Mouse (Mus musculus) MEL-GATA-1-ER (cell line): ENCODE results near the gene Spop.

Experiments used
- DNase-seq: peaks from one replicate; pipeline ENCODE4 v3.0.0-alpha.2; 2012; ENCODE audit warnings: low read depth; ENCODE audit errors: extremely low read depth

The Spop gene

DNA sequence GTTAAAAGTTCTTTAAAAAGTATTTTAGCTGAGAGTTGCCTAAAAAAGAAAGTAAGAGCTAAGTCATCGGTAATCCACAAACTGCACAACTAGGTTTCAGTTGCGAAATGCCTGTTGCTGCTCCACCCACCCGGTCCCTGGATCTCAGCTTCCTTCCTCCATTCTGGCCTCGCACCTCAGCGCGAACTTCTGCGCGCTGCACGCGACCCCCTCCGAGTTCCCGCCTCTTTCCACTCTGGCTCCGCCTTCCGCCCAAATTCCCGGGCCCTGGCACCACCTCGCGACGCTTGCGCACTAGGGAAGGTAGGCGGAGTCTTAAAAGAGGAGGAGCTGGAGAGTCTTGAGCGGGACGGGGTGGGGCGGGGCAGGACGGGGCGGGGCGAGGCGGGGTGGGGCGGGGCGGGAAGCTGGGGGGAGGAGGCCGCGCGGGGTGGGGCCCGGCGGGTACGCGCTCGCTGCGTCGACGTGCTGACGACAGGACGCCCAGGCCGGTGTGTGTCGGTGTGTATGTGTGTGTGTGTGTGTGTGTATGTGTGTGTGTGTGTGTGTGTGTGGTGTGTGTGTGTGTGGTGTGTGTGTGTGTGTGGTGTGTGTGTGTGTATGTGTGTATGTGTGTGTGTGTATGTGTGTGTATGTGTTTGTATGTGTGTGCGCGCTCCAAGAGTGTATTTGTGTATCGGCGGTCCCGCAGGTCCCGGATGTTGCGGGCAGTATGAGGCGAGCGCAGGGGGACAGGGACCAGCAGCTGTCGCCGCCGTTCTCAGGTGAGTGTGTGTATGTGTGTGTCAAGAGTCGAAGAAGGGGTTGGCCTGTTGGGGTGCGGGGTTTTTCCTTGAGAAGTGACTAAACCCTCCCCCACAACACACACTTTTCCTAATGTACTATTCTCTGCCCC, at the start of gene Spop:
Gene Spop, plus strand, starts transcription at position 440 of the 895 bp plus-strand sequence.
- DNase-seq = peak; percentile 60

DNA sequence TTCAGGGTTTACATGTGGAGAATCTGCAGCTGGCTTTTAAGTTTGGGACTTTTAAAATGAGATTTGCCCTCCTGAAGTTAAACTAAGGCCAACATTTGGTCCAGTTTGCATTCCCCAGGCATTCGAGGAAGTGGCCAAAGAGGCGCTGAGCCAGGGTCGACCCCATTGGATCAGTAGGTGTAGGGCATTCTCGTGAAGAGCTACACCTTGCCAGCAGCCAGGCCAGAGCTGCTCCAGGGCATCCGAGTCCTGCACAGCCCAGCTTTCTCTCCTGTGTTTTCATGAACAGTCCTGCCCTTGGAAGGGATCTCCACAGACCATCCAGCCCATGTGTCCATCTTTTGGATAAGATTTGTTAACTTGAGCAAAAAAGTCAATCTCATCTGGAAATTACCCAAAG, 49.5 kb upstream of the Spop start:
- no peak for DNase-seq

DNA sequence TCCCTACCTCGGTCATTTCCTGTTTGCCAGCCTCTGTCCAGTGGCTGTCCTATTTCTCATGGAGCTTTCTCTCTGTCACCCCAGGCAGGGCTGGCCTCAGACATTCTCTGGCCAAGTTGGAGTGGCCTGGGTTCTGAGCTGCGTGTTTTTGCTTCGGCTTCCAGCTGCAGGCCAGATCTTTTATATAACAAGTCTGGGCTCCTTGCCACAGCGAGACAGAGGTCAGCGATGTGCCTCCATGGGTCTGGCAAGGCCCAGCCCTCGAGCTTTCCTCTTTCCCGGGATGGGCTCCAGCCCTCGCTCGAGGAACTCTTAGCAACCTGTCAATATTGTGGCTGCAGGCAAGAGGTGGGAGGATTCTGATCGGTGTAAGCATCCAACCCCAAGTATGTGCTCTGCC, 48.3 kb upstream of the Spop start:
- no peak for DNase-seq

DNA sequence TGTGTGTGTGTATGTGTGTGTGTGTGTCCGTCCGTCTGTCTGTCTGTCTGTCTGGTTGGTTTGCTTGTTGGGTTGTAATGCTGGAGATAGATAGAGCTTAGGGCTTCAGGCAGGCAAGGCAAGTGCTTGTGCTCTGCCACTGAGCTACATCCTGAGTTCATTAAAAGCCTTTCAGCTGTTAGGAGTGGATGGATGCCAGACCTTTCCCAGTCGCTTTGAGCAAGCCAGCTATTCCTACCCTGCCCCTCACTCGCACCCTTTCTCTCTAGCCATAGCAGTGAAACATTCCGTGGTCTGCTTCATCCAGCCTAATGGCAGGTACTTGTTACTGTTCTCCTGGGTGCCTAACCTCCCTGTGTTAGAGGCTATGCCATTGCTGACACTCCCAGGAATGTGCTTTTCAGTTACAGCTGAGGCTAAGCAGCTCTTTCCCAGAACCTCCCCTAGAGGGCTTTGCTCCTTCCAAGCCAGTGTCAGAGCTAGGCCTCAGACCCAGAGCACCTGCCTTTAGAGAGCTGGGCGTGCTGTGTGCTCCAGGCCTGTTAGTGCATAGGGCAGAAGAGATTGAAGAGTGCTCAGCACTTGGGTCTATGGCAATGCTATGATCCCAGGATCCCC, 47.5 kb upstream of the Spop start:
- DNase-seq = no peak

DNA sequence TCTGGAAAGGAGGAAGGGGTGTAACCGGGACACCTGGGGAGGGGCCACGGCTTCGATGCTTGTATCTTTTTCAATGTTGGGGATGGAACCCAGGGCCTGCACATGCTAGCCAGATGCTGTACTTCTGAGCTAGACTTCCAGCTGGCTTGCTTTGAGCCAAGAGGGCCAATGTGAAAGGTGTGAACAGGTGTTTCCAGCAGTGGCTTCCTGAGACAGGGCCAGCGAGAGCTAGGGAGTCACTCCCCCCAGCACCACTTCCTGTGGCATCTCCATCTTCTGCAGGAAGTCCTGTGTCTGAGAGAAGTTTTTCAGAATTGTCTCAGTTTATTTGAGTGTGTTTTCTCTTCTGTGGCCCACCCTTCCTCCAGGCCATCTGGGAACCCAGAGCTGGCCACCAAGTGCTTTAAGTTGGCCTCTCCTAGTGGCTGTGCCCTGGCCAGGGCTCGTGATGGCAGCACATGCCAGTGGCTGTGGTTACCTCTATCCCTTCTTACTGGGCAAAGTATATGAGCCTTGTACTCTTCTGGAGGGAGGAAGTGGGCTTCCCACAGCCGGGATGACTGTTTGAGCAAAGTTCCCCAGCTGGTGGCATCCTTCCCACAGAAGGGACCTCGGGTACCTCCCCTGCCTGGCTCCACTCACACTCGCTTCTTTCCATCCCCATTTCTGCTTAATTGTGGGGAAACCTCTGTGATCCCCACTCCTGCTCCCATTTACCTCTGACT, 46.7 kb upstream of the Spop start:
- DNase-seq = no peak

DNA sequence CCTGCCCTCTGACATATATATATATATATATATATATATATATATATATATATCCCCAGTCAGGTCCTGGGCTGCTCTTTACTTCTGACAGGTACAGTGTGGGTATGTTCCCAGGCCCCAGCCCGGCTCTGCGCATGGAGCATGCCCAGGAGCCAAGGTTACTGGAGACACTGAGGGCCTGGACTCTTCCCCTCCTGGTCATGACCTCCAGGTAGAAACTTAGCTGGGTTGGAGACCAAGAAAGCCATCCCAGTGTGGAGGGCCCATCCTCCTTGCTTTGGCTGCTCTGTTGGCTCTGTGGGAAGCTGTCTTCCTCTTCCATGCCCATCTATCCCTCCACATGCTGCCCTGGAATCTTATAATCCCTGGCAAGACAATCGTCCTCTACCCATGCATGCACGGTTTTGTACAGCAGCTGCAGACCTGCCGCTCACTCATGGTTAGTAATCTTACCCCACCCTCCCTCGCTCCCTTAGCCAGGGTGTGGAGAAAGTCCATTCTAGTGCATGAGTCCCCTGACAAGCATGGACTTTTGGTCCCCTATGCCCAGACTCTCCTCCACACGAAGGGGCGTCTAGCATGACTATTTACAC, 45.6 kb upstream of the Spop start:
- no peak for DNase-seq

DNA sequence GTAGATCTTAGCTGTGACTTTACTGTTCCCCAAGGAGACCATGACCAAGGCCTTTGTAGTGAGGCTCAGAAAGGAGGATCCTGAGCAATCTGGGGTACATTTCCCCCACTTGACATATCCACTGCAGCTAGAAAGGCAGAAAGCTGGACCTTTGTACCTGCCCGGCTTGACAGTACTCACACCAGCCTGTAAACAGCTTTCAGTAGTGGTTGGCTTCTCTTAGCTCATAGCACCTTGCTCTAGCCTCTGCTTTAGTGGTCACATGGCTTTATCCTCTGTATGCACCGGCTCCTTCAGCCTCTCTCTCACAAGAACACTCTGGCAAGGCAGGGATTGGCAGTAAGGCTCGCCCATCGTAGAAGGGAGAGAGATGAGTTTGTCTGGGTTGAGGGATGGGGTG, 45.0 kb upstream of the Spop start:
- DNase-seq = no peak

DNA sequence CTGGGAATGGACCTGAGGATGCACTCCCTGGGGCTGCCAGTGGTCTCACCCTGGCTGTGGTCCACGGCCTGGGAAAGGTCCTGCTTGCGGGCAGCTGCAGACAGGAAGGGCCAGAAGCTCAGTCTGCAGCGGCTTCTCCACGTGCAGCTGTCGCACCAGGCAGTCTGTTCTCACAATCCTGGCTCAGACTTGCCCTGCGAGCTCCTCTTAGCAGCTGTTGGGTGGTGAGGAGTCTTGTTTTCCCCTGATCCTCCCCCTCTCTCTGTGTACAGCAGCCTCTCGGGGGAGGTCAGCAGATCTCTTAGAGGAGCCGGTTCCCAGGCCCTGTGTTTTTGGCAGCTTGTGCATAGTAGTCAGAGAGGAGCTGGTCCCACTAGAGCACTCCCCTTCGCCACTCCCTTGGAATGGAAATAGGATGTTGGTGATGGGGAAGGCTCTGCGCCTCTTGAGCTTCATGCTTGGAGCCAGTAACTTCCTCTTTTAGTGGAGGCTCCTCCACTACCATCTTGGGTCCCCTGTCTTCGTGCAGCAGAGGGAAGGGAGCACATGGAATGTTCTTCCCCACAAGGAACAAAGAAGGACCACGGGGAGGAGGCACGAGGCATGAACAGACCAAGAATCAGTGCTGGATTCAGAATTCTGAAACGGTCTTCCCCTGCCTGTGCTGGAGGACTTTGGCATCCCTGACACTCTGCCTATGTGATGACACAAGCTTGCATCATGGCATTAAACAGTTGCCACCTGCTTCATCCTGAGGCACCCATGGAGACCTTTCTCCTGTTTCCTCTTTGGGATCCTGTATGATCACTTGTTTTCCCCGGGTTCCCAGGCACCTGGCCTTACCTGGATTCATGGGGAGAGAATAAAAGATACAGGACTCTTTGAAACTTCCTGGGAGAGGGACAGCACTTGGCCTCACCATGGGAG, 43.7 kb upstream of the Spop start:
- DNase-seq = no peak

DNA sequence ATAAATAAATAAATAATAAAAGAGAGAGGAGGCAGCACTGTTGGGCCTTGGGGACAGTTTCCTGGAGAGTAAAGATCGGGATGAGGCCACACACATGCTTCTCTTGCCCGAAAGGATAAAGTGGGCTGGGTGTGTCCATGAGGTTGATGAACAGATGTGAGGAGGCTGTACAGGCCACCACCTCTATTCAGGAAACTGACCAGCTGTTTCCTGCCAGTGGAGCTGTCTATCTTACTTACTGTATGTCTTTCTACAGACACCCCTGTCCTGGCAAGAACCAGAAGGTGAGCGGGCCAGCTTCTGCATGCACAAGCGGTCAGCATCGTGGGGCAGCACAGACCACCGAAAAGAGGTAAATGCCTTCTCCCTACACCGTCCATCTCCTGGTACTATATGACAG, 42.7 kb upstream of the Spop start:
- DNase-seq = no peak

DNA sequence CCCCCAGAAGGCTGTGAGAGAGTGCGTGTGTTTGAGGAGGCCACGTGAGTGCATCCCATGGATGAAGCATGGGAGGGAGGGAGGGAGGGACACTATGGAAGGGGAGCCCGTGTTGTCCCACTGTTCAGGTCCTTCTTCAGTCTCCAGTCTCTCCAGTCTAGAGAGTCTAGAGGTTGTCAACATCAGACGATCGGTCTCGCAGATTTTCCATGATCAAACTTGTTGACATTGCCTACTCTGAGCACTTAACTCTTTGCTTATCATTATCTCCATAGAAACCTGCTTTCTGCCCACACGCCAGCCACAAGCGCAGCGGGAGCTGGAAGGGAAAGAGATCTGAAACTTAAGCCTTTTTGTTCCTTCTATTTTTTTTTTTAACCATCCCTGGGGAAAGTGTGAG, 35.0 kb upstream of the Spop start:
- DNase-seq = no peak

DNA sequence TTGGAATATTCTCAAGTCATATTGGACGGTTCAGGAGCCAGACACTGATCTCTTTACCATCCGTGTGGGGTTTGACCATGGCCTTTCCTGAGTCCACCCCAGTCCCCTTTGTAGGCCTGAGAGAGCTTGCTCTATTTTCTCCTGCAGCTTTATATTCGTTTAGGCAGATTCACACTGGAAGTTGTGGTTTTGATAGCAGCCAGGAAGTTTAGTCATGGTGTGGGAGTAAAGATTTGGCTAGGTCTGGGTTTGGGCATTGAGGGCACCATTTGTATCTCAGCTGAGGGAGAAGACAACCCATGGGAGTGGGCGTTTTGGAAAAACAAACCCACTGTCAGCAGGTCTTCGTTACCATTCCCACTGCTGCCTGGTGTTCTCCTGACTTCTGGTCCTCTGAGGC, 34.3 kb upstream of the Spop start:
- DNase-seq = no peak

DNA sequence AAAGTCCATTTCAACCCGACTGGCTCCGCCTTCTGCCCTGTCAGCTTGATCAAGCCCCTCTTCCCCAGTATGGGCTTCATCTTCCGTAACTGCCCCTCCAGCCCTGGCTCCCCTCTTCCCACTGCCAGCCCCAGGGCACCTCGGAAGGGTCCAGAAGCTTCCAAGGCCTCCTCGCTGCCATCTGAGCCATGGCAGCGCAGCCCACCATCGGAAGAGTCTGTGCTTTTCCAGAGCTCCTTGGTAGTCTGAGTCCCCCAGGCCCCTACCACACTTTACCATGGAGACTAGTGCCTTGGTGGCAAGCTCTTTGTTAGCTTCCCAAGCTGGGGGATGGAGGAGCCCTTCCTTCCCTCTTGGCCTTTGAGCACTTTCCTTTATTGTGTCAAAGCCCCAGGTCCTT, 33.2 kb upstream of the Spop start:
- no peak for DNase-seq

DNA sequence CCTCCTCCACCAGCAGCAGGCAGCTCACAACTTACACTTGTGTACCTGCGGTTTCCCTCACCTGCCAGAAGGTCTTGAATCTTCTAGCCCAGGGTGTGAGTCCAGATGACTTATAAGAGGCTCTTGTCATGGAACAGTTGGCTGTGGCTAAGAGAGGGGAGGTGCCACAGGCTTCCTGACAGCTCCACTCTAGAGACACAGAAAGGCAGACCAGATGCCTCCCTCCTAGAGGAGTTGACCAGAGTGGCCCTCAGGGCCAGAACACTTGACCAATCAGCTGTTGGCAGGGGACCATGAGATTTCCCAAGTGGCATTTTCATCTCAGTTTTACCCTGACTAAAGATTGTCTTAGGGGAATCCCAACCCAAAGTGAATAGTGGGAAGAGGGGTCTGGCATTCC, 32.7 kb upstream of the Spop start:
- no peak for DNase-seq

DNA sequence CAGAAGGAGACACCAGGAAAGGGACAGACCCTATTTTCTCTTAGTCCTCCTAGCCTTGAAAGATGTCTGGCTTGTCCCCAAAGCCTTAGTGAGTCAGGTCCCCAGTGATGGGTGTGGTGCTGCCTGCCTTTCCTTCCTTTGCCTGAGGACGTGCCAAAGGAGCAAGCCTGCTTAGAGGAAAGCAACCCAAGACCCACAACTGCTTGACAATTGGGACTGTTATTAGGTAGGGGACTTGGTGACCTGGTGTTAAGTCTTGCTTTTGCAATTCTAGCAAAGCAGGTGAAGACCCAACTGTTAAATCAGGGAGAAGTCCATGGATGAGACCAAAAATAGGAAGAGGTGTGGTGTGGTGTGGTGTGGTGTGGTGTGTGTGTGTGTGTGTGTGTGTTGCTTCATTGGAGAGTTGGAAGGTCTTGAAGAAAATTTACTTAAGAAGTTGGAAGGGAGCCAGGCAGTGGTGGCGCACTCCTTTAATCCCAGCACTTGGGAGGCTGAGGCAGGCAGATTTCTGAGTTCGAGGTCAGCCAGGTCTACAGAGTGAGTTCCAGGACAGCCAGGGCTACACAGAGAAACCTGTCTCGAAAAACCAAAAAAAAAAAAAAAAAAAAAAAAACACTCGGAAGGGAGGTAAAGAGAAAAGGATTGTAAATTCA, 30.4 kb upstream of the Spop start:
- no peak for DNase-seq

DNA sequence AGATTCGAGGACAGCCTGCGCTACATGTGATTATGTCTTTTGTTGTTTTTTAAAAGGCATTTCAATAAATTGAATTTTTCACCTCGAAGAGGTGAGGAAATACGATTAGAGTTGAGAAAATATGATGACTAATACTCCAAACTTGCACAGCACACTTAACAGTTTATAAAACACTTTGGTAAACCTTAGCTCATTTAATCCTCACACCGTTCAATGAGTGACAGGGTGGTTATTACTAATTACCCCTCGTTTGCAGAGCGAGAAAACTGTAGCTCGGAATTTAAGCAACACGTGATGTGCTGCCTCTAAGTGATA, 29.9 kb upstream of the Spop start:
- no peak for DNase-seq

DNA sequence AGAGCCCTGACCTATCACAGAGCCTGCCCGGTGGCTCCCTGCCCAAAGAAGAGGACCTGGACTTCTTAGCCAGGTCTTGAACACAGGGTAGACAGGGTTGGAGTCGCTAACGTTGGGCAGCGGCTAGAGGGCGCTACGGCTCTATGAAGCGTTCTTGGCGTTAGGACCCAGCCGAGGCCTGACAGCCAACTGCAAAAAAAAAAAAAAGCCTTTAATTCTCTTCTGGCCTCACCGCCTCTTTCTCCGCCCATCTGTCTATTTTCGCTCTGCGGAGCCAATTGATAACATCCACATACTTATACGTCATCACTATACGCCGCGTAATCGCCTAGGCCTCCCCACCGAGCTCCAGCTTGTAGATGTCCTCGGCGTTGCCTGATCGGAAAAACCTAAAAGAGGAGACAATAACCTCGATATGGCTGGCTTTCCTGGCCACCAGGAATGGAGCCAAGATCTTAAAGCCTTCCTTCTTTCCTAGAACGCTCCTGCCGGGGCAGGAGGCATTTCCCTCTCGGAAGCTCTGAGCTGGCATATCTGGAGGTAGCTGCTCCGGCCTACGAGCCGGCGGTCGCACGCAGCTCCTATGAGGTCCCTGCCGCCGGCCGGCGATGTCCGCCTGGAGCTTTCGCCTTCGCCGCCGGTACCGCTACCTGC, 29.4 kb upstream of the Spop start, which contains the start of gene Slc35b1:
Gene Slc35b1, plus strand, starts transcription at position 374 of the 654 bp plus-strand sequence.
- DNase-seq = peak; percentile 99

DNA sequence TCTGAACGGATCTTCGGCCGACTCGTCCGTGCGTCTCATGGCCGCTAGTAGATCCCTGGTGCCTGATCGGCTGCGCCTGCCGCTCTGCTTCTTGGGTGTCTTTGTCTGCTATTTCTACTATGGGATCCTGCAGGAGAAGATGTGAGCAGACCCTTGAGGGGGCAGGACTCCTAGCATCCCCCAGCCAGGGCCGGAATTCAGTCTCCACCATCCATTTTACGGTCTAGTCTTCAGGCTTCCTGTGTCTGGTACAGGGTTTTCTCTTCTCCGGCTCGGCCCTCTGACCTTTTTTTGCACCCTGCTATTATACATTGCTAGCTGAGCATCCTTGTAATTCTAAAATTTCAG, 28.9 kb upstream of the Spop start:
- DNase-seq = no peak

DNA sequence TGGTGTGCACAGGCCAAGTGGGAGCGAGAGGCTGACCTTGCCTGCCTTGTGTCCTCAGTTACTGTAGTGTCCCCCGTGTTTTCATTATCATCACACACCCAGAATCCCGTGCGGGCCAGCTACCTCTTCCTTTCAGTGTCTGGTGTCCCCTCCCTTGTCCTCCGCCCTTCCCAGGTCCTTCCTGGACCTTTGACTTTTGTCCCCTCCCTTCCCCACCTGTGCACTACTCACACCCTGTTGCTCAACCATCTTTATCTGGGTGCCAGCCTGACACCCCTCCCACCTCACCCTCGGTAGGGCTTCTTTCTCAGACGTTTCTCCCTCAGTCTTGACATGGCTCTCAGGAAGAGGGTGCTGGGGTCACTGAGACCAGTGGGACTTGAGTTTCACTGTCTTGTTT, 26.5 kb upstream of the Spop start:
- DNase-seq = no peak

DNA sequence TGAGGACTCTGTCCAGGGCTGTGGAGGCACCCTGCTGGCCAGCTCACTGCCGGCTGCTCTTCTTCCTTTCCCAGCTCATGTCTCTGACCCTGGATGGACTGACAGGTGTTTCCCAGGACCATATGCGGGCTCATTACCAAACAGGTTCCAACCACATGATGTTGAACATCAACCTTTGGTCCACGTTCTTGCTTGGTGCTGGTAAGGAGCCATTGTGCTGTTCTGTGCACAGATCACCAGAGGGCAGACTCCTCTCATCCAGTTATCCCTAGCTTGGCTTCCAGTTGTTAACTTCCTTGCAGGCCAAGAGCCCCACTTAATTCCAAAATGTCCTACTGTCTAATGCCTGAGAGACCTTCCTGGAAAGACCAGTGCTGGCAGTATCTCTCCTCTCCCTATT, 24.9 kb upstream of the Spop start:
- no peak for DNase-seq

DNA sequence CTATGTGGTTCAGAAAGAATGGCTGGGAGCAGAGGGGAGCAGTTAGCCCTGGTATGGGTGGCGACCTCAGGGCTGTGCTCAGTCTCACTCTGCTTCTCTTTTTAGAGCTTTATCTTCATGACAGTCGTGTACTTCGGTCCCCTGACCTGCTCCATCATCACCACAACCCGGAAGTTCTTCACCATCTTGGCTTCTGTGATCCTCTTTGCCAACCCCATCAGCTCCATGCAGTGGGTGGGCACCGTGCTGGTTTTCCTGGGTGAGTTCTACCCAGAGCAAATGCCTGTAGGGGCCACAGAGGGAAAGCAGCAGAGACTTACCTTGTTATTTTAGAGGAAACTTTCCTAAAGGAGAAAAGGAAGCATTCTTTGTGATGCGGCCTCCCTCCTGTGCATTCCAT, 23.5 kb upstream of the Spop start:
- no peak for DNase-seq
